Mouse (Mus musculus) urinary bladder, postnatal 25 days (tissue): ENCODE results near the gene Ctla4.

Experiments
- DNase-seq: peaks from one replicate; pipeline ENCODE4 v3.0.0; 2022; ENCODE audit warnings: low spot score

The Ctla4 gene

DNA sequence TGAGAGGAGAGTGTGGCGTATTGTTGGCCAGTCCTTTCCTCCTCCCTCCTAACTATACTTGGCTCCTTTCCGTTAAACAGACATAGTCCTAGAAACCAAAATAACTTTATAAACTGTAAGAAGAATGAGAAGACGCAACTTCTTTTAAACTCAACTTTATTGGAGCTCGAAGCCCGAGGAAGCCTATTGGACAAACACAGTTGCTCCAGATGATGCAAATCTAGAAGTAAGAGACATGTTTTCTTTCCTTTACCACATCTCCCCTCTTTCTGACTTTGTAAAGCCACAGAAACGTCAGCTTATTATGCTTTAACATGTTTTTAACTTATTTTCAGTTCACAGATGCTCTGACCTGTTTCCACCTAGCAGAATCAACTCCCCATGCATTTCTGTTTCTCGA lies at the start of gene Ctla4:
Ctla4 (plus strand) TSS at position 20 of the 400 bp plus-strand sequence.
- no peak for DNase-seq

DNA sequence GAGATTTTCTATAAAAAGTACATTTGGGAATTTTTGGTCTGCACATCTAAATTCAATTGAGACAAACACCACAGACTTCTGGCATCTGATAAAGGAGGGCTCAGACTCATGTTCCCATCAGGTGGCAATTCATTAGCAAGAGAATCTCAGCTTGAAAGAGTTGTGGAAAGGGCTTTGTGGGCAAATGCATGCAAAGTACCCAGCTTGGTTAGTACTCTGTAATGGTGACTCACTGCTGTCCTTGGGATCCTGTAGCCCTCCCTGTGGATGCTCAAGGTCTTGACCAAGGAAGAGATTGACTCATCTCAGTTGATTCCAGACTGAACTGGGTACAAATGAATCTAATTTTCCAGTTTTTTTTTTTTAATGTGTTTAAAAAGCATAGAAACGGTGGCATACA lies 47.6 kb upstream of the Ctla4 start:
- DNase-seq = no peak

DNA sequence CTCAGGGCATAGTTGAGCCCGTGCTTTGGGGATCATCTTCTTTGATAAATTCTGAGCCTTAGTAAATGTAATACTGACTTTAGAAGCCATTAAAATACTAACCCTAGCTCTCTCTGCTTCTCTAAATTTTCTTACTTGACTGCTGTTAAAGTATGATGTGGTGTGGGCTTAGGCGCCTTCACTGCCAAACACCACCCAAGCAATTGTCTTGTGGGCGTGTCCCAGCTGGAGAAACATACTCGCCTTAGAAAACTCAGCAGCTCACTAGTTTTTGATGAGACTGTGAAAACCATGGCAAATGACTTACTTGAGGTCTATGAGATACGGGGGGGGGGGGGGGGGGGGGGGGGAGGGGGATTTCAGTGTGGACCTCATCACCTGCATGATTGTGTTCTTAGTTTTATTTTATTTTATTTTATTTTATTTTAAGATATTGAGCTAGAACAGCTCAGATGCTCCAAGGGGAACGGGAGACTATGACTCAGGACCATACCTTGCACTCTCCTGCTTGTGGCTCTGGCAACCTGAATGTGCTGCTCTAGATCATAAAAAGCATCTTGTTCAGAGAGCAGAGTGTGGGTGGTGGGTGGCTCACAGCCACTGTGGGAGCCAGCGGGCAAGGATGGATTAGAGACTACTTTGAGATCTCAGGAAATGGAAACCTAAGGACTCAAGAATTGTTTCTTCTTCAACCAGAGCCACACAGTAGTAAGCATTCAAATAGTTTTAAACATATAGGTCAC lies 41.3 kb upstream of the Ctla4 start:
- no peak for DNase-seq

DNA sequence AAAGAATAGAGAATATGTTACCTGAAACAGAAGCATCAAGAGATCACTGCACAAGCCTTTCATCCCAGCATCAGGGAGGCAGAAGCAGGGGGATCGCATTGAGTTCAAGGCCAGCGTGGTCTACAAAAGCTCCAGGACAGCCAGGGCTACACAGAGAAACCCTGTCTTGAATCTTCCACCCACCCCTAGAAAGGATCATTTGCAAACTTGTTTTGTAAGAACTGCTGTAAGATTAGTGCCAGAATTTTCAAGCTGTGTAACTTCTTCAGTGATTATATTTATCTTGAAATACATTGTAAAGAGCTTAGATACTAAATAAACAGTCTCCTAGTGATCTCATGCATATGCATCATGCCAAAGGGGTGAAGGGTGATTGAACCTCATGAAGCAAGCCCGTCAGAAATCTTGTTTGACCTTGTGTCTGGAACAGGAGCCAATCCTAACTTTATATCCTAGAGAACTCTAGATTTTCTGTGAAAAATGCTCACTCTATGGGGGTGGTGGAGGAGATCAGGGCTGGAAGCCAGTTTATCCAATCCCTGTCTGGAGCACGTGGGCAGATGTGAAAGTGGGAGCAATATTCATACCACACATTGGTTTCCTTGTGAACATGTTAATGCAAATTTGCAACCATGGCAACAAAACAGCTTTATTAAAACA lies 40.1 kb upstream of the Ctla4 start:
- no peak for DNase-seq

DNA sequence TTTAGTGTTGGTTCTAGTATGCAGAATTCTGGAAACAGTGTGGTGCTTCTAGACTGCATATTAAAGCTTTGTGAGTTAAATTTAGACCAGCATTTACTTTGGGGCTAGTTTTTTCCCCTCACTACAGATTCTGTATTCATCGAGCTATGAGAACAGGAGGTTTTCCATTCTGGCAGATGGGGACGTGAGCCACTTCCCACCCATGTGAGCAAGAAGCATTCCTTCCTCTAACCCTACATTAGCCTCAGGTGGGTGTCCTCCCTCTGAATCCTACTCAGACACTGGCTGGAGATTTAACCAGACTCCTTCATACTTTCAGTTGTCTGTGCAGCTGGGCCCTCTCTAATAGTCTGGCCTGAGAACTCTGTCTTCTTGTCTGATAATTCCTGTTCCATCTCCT lies 37.7 kb upstream of the Ctla4 start:
- no peak for DNase-seq

DNA sequence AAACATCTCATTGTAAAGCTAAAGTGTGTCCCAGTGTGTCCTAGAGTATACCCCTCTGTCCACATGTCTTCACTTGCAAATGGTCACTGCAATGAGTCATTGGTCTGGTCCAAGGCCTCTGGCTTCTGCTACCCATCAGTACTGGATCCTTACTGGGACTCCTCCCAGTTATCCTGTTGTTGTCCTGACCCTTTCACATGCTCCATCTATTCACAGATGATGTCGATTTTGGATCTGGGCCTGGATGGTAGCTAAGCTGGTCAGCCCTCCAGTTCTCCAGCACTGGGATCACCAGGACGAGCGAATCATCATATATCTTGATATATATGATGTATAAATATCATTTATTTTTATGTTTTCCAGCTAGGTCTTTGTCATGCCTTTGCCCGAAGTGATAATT lies 37.0 kb upstream of the Ctla4 start:
- no peak for DNase-seq

DNA sequence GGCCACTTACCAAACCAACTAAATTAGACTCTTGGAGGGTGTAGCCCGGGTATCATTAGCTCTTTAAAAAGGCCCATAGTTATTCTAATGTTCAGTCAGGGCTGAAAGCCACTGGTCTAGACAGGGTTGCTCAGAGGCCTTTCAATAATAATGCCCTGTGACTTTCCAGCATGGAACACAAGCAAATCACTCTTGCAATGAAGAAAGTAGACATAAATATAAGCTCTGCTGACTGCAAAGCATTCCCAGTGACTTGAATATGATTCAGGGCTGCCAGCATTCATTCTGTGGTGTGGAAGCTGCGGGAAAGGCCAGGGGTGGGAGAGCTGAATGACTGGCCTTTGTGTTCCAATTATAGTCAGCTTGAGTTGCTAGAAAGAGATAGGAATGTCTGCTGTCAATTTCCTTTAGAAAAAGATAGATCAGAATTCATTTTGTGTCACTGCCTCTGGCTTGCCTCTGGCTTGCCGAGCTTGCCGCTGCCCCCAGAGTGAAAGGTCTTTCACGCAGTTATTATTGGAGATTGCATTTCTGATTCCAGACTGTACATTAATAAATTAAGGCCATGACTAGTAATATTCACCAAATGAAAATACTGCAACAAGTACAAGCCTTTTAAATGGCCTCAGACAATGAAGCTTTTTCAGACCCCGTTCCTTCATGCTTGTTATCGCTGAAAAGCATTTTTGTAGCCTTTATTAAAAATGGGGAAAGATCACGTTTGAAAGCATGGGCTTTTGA lies 35.6 kb upstream of the Ctla4 start:
- no peak for DNase-seq

DNA sequence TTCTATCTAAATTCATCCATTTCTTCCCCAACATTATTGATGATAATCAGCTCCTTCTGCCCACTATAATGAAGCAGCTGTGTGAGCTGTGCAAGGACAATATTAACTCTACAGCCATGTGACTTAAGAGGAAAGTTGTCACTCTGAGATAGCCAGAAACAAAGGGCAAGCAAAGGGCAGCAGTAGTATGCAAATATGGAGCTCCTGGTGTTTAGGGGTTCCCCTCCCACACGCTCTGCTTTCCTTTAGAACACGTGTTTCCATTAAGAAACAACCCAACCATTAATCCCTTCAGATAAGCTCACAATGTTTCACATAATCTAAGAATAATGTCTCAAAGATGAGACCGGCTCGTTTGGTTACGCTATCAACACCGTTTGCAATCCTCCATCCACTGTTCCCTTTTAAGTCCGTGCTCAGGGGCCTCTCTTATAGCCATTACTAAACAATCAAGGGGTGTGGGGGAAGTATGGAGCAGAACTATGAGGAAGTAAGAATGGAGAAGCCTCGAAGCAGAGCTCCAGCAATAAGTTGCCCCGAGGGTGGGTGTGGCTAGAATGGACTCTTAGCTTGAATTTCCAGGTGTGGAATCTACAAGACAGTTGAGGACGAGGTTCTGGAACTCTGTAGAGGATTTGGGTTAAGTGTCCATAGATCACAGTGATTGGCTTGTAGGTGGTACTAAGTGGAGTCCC lies 34.6 kb upstream of the Ctla4 start:
- no peak for DNase-seq

DNA sequence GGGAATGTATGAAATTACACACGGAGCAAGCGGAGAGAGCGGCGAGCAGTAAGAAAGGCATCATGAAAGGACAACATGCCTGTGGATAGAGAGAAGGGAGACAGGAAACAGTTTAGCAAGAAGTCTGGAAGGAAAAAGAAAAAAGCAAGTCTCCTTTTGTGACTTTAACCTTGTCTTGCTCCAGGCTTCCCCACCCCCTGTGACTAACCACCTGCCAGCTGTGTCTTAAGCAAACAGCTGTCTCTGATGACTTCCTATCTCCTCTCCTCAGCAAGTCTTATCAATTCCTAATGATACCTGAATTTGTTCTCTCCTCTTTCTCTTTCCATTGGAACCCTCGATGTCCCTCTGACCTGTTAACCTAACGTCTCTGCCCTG lies 34.0 kb upstream of the Ctla4 start:
- DNase-seq = no peak

DNA sequence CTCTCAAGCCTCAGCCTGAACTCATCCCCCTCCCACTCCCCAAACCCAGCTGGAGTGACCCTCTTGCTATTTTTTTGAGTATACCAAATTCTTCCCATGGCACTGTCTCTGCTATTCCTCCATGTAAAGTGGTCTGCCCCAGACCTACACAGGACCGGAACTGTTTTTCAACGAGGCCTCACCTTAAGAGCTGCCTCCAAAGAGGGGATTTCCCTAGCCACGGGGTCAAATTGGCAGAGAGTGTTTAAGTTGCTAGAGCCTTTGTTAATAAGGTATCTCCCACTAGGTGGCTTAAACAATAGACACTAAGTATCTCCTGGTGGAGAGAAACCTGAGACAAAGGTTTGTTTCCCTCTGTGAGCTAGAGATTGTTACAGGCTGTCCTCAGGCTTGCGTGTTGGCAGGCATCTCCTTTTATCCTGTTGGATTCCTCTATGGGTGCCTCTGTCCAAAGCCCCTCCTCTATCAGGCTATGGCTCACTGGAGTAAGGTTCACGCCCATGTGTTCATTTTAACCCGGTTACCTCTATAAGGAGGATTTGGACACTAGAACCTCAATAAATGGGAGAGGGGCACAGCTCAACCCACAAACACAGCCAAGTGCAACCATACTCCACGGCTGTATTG lies 33.4 kb upstream of the Ctla4 start:
- DNase-seq = no peak

DNA sequence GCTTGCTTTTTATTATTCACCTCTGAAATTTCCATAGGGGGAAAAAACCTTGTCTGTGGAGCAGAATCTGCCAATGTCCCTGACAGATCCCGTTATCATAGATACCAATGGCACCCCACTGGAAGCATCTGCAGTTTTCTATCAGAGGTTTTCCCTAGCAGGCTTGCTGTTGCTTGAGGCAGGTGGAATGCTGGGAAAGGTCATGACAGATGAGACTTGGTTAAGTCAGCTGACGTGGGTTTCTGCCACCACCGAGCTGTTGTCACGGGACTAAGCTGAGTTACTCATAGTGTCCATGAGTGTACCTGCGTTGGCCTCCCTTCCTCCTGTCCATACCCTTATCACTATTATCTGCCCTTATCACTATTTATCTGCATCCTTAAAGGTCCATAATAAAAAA lies 32.8 kb upstream of the Ctla4 start:
- DNase-seq = no peak

DNA sequence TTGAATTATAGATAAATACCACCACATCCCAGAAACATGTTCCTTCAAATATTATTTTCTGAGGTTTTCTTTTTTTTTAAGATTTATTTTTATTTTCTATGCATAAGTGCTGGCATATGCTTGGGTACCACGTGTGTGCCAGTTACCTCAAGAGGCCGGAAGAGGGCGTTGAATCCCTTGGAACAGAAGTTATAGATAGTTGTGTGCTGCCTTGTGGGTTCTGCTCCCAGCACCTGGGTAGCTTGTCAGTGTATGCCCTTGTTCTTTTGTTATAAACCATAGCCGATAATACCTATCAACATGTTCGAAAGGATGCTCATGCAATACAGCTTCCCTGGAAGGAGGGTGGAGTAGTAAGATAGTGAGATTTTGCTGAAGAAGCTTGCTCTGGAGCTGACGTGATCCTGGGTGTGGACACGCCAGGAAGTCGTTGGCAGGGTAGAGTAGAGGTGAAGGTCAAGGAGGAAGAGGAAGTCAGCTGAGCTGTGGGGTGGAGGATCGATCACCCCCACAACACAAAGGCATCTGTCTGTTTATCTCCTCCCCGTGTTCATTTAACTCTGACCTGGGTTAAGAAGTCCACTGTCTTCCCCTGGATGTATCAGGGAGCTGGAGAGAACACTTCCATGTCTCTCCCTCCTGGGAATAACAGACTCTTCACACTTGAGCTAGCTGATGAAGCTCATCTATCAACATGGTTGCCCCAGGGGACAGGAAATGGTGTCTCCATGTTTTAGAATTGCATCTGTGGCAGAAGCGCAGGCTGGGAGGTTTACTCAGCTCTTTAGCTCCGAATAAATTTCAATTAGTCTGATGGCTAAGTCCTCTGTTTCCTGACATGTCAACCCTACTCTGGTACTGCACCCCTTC lies 29.2 kb upstream of the Ctla4 start:
- no peak for DNase-seq

DNA sequence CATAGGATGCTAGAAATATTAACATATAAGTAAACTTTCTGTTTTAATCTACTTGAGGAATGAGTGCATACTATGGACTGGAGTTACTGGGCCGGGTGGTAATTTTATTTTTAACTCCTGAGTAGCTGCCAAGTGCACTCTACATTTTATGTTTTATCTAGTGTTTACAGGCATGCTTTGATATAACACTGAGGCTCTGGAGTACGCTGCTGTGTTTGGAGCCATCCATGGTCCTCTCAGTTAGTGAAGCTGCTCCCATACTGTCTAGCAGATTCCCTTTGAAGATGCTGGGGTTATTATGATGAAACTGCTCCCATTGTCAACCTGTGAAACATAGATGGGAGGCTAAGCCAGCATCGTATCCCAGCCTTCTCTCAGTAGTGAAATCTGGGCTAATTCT lies 27.6 kb upstream of the Ctla4 start:
- no peak for DNase-seq

DNA sequence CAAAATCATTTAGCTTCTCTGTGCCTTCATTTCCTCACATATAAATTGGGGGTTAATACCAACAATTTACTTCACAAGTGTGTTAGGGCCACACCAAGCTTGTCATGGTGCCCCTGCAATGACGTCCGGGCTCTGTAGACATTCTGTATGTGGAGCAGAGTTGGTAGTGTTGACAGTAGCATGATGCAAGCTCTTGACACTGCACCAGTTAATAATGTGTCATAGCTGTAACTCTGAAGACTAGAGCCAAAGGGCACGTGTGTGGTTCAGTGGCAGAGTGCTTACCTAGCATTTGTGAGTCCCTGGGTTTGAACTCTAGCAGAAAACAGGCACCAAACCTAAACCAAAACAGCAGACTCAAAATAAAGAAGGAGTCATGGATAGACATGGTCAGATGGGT lies 27.0 kb upstream of the Ctla4 start:
- DNase-seq = no peak

DNA sequence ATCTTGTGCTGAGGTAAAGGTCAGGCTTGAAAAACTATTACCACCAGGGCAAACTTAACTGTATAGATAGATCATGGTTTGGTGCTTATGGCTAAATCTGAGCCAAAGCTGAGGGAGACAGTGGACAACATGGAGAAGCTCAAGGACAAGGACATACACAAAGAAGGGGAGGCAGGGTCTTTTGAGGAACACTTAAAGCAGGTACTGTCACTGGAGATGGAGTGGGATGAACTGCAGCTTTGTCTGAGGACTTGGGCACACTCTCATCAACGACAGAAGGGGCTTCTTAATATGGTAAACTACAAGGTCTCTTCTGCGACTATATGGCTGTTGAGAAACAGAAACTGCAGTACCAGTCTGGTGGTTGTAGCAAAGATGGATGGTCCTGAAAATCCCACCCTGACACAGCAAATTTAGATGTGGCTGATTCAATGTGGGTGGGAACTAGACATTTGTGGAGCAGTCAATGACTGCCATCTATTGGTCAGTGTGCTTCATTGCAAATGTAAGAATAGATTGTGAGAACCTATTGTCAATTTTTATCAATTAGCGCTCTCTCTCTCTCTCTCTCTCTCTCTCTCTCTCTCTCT lies 26.3 kb upstream of the Ctla4 start:
- DNase-seq = no peak

DNA sequence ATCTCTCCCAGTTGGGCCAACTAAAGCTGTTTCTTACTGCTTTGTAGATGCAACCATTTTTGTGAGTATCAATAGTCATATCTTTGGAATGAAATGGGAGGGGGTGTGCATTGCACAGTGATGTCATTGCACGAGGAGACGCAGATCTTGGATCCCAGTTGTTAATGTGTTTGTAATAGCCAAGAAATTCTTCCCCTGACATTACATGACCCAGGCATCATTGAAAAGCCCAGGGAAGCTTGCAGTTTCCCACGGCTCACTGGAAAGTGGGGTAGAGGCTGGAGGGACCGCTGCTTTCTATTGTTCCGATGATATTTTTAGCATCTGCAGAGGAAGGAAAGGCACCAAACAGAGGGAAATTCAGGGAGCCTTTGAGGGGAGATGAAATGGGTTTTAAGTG lies 25.8 kb upstream of the Ctla4 start:
- no peak for DNase-seq

DNA sequence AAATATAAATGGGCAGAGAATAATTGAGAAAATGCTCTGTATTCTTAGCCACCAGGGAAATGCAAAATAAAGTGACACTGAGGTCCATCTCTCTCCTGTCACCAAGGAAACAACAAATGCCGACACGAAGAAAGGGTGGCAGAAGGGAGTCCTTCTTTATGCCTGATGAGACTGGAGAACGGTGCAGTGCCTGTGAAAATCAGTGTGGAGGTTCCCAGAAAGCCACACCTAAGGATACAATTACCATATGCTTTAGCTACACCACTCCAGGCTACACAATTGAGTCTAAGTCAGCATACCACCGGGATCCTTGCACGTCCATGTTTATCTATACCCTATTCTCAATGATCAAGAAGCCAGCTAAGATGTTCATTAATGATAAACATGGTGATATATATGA lies 25.4 kb upstream of the Ctla4 start:
- DNase-seq = no peak

DNA sequence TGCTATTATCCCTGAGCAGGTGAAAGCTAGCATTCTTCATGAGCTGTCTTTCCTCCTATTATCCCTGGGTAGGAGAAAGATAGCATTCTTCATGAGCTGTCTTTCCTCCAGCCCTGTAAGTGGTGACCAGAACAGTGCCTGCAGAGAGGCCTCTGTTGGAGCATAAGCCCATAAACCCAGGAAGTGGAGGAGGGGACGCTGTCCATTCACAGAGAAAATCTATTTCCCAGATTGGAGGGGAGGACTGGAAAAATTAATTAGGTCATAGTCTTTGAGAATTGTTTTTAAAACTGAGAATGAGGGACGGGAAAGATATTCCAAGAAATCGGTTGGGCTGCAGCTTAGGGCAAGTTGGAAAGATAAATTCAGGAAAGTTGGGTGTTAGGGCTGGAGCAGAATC lies 24.3 kb upstream of the Ctla4 start:
- DNase-seq = no peak

DNA sequence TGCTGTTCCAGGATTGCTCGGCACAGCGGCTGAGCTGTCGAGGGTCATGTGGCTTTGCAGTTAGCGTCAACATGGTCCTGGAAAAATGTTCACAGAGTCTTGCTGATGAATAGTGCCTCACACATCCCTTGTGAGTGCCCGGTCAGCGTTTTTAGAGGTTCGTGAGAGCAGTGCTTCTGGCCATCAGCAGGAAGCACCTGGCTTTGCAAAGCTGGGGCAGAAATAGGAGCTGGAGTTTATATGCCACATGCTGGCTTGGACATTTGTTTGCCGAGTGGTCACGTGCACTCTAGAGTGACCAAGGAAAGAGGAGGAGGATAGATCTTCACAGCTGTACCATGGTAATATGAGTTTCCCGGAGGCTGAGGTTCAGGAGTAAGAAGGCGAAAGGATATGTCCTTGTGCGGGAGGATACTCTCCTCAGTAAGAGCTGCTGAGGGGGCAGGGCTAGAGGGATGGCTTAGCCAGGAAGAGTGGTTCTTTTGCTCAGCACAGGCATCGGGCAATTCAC lies 23.8 kb upstream of the Ctla4 start:
- DNase-seq = no peak

DNA sequence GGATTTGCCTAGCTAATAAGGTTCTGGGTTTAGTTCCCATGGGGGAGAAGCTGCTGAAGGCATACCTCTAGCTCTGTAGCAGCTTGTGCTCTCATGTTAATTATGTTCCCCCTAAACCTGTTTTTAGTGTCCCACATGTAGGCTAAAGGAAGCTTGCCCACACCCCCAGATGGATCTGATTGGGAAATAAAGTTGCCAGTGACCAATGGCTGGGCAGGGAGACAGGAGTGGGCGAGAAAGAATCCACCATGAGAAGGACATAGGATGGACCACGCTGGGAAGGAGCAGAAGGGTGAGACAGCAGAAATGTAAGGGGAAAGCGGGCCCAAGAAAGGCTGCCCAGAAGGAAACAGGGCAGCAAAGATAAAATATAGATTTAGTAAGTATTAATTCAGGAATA lies 23.1 kb upstream of the Ctla4 start:
- no peak for DNase-seq

DNA sequence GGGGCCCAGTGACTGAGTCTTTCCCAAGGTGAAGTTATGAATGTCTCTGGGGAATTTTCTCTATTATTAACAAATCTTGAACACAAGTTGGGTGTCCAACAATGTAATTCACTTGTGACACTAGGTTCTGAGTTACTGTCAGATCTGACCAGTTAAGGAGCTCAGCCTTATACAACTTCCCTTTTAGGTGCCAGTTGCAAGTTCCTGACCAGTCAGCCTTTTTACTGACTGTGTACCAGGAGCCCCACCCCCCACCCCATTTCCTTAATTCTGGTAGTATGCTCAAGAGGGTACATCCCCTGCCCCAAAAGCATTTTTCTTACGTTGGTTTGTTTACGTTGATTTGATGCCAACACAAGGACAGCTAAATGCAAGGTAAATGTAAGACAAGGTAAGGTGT lies 21.6 kb upstream of the Ctla4 start:
- DNase-seq = no peak
